17 mouse cellular contexts compared by ENCODE assay signal in the genomic region with DNA sequence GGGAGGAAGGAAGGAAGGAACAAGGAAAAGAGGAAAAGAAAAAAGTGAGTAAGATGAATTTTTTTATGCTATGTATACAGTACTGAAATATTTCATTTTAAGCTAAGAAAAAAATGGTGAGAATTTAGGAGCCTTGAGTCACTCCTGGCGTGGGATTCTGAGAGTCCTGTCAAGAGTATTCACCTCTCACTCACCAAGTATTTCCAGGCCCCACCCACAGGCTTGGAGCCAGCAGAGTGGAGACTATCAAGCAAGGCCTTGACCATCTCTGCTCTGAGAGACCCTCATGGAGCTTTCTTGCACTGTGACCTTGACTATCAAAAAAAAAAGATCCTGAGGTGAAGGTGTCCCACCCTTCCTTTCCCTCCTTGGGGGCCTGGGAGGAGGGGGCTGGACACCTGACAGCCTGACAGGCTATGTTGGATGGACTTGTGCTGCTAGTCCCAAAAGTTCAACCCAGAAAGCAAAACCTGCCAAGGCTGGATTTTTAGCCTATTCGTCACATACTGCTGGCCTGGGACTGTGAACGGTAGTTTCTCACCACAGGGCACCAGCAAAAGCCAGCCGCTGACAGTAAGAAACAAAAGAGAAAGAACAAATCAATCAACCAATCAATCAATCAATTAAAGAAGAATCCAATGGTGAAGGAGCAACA. TPM values are rescaled to one million over a fixed set of nuclear protein-coding genes. Genes with fewer than 3 reads are reported as not detected.
"Had no signal": no experiment of that assay in that cellular context is flagged by ENCODE, and none has a peak within 500 bp of the region (broad histone marks: within the 10 kb centered on the region; RNA-seq: fewer than 3 reads in every experiment).

No protein-coding gene starts in this region.

- H3K4me2 ChIP-seq: liver, embryonic 13.5 days; lung, embryonic 15.5 days; neural tube, embryonic 12.5 days had no signal

- H3K4me3 ChIP-seq: layer of hippocampus, adult 2 months; limb, embryonic 10.5 days; liver, embryonic 13.5 days; lung, embryonic 15.5 days; neural tube, embryonic 12.5 days had no signal

- H3K27ac ChIP-seq: layer of hippocampus, adult 2 months; limb, embryonic 10.5 days; liver, embryonic 13.5 days; lung, embryonic 15.5 days; neural tube, embryonic 12.5 days had no signal

- H3K9me3 ChIP-seq: limb, embryonic 10.5 days; liver, embryonic 13.5 days; lung, embryonic 15.5 days; neural tube, embryonic 12.5 days had no signal

- DNase-seq: kidney, adult 11 months; kidney, postnatal 10 days; kidney, postnatal 4 days; liver, embryonic 13.5 days; liver, postnatal 0 days; lung, postnatal 36 days; midbrain, embryonic 14.5 days; spleen, adult 18-20 months; thymus, adult 2 months; thymus, postnatal 25 days had no signal

- H3K27me3 ChIP-seq: liver, embryonic 13.5 days; lung, embryonic 15.5 days; neural tube, embryonic 12.5 days had no signal

- ATAC-seq: liver, postnatal 0 days had no signal

- H3K9ac ChIP-seq: liver, embryonic 13.5 days; liver, postnatal 0 days; lung, embryonic 15.5 days; neural tube, embryonic 12.5 days had no signal

- H3K36me3 ChIP-seq: limb, embryonic 10.5 days; liver, embryonic 13.5 days; lung, embryonic 15.5 days; neural tube, embryonic 12.5 days had no signal

- H3K4me1 ChIP-seq: limb, embryonic 10.5 days; liver, embryonic 13.5 days; lung, embryonic 15.5 days; neural tube, embryonic 12.5 days had no signal

RNA-seq across cellular contexts. Expression of gene Pdia5, which starts 10.6 kb away (rescaled TPM):
- total RNA-seq: monocyte, adult 5-6 weeks; neutrophil, adult 5-6 weeks had no signal

RNA-seq across cellular contexts. Expression of gene Sema5b, which starts 39.7 kb away (rescaled TPM):
- total RNA-seq: megakaryocyte progenitor cell, adult 5-6 weeks; monocyte, adult 5-6 weeks; neutrophil, adult 5-6 weeks had no signal
